Mouse (Mus musculus) liver, embryonic 14.5 days (tissue): ENCODE data around the gene Asic5. TPM values are rescaled to one million over a fixed set of nuclear protein-coding genes. Genes with fewer than 3 reads are reported as not detected.

Source experiments
- ATAC-seq: fragments of 200-750 bp; cut with Nextera tagmentation; 2 replicates; pipeline ENCODE4 v1.8.0; 2017; ENCODE audit warnings: moderate number of reproducible peaks, mild to moderate bottlenecking, moderate library complexity; ENCODE audit not compliant: insufficient read depth
- DNase-seq, 3 experiments: peaks; one replicate each; pipeline ENCODE4 v3.0.0-alpha.2; 2012 to 2013; ENCODE audit warnings: low read depth in 3 of 3, low spot score in 3 of 3
- H3K27ac ChIP-seq: fragments of 300-500 bp; sonication (generic); 2 replicates; pipeline ENCODE4 v1.5.1; 2014; ENCODE audit warnings: moderate library complexity, mild to moderate bottlenecking, control low read depth, inconsistent platforms
- H3K27me3 ChIP-seq: fragments of 300-500 bp; sonication (generic); 2 replicates; pipeline ENCODE4 v1.6.1; 2014; ENCODE audit warnings: mild to moderate bottlenecking, low read length, moderate library complexity; ENCODE audit not compliant: control insufficient read depth, insufficient read depth
- H3K36me3 ChIP-seq: fragments of 300-500 bp; sonication (generic); replicated peaks from 2 replicates; pipeline ENCODE4 v1.6.1; 2014; ENCODE audit warnings: low read depth; ENCODE audit not compliant: control insufficient read depth, insufficient read depth
- H3K4me1 ChIP-seq, 2 experiments: fragments of 200-500 bp in 1 of 2; fragments of 300-500 bp in 1 of 2; sonication (generic) in 1 of 2; replicated peaks; 2 replicates each; pipeline ENCODE4 v1.6.1; 2012 to 2014; ENCODE audit warnings: antibody characterized with exemption in 1 of 2, inconsistent platforms in 1 of 2, low read length in 1 of 2; ENCODE audit not compliant: control insufficient read depth in 2 of 2, insufficient read depth in 2 of 2
- H3K4me2 ChIP-seq: fragments of 300-500 bp; sonication (generic); 2 replicates; pipeline ENCODE4 v1.6.1; 2014; ENCODE audit warnings: low read depth, mild to moderate bottlenecking, control low read depth, moderate library complexity
- H3K4me3 ChIP-seq, 2 experiments: fragments of 200-500 bp in 1 of 2; fragments of 300-500 bp in 1 of 2; sonication (generic) in 1 of 2; 2 replicates each; pipeline ENCODE4 v1.5.1; 2012 to 2014; ENCODE audit warnings: low read depth in 2 of 2, low read length in 2 of 2, mild to moderate bottlenecking in 2 of 2, control low read depth in 1 of 2, inconsistent platforms in 1 of 2, moderate library complexity in 1 of 2; ENCODE audit not compliant: insufficient read depth in 1 of 2
- H3K9ac ChIP-seq: fragments of 300-500 bp; sonication (generic); replicated peaks from 2 replicates; pipeline ENCODE4 v1.6.1; 2014; ENCODE audit warnings: mild to moderate bottlenecking, control low read depth, moderate library complexity
- H3K9me3 ChIP-seq: fragments of 300-500 bp; sonication (generic); 2 replicates; pipeline ENCODE4 v1.6.1; 2016; ENCODE audit warnings: low read length, mixed read lengths; ENCODE audit not compliant: control insufficient read depth
- CTCF ChIP-seq: IDR thresholded peaks from 2 replicates; pipeline ENCODE4 v1.5.1; 2016; ENCODE audit warnings: antibody characterized with exemption, low read depth, control low read depth
- EP300 ChIP-seq: IDR thresholded peaks from 2 replicates; pipeline ENCODE4 v1.6.1; 2016; ENCODE audit warnings: antibody characterized with exemption, low read depth
- WGBS: fragments of 180-500 bp; shearing (Covaris S2); extraction: QIAGEN DNeasy Blood & Tissue Kit; methylation state at CpG from one replicate; pipeline ENCODE4 v1.1.7; 2014; ENCODE audit not compliant: insufficient replicate concordance; 5-methylcytosine and 5-hydroxymethylcytosine counted together
- polyA plus RNA-seq, 2 experiments: library from polyadenylated mRNA; depleted of rRNA in 1 of 2; stranded (reverse) in 1 of 2; unstranded in 1 of 2; fragments of >200 nt; fragmentation: Nextera tagmentation in 1 of 2; extraction: Ambion mirVana in 1 of 2; gene quantifications; 2 replicates each; pipeline versions ENCODE4 v1.2.1 to v1.2.3; 2012 to 2014

Gene Asic5
- polyA plus RNA-seq, 2 experiments: not detected

DNA sequence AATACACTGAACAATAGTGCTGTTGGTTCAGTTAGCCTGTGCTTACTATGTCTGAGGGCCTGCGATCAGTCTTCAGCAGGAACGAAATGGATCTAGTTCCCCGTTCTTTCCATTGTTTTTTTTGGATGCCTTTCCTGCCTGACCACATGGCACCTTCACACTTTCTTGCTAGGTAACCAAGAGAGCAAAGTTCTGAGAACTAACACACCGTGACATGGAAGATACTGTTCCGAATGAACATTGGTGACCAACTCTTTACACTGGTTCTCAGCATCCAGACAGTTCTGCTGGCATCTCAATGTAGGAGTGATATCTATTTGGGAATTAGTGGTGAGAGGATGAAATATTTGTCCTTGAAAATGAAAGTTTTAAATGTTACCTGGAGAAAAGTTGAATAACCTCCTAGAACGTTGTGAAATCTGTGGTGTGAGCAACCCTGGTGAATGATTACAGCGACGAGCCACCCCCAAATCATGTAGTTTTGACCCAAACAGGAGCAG is 40.4 kb downstream of the Asic5 start:
- DNase-seq: no peak
- no peaks in the 10 kb centered on the region for H3K9me3 ChIP-seq
- no peaks in the 10 kb centered on the region for H3K4me1 ChIP-seq
- no peak overlapping the region for H3K27ac ChIP-seq
- no peak overlapping the region for H3K4me3 ChIP-seq
- no peak for TF ChIP-seq CTCF
- TF ChIP-seq EP300: no peak
- no peak overlapping the region for H3K4me2 ChIP-seq
- no peaks in the 10 kb centered on the region for H3K36me3 ChIP-seq
- ATAC-seq: no peak
- WGBS: 62% methylated on average over 8 of the region's 8 CpGs
- H3K9ac ChIP-seq: no peak overlapping the region
- no peaks in the 10 kb centered on the region for H3K27me3 ChIP-seq

DNA sequence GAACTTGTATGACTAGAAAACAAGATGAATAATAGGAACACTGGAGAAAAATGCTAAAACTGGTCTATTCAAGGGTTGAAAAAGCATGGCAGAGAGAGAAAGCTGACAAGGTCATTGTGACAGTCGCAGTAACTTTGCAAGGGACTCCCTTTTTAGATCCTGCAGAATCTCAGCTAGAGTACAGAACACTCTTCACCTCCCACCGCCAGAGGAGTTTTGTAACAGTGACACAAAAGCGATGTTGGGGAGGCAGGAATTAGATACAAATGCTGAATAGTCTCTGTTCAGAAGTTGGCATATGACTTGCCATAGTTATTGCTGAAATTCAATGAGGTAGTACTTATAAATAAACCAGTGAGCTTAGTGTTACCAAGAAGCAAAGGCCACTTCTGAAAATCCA is 41.0 kb downstream of the Asic5 start:
- ATAC-seq (no peak), DNase-seq (no peak)
- TF ChIP-seq CTCF (no peak), EP300 (no peak)
- no peaks in the 10 kb centered on the region for H3K27me3 ChIP-seq
- no peak overlapping the region for H3K9ac ChIP-seq
- WGBS: 56% methylated on average over 3 of the region's 3 CpGs
- no peaks in the 10 kb centered on the region for H3K36me3 ChIP-seq
- no peaks in the 10 kb centered on the region for H3K4me1 ChIP-seq
- no peak overlapping the region for H3K27ac ChIP-seq
- H3K9me3 ChIP-seq: no peaks in the 10 kb centered on the region
- no peak overlapping the region for H3K4me2 ChIP-seq
- no peak overlapping the region for H3K4me3 ChIP-seq

DNA sequence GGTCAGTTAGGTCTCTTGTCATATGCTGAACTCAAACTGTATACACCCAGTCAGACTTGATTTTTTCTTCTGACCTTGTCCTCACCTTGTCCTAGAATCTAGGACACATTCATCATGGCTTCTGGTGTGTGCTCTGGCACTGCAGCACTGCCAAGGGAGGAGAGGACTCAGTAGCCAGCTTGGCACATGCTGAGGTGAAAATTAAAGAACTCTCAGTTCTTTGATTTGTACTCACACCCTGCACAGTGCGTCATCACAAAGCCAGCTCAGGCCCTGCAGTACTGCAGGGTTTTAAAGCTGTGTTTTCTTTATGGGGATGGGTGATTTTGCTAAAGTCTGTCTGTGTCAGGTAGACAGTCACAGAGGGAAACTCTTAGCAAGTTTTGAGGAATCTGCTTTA is 45.2 kb downstream of the Asic5 start:
- Histone ChIP-seq H3K4me3 (no peak overlapping the region), H3K27me3 (no peaks in the 10 kb centered on the region), H3K36me3 (no peaks in the 10 kb centered on the region), H3K27ac (no peak overlapping the region), H3K4me2 (no peak overlapping the region), H3K9ac (no peak overlapping the region), H3K9me3 (no peaks in the 10 kb centered on the region), H3K4me1 (no peaks in the 10 kb centered on the region)
- TF ChIP-seq EP300 (no peak), CTCF (no peak)
- WGBS: 43% methylated on average over 1 of the region's 1 CpGs
- DNase-seq (no peak), ATAC-seq (no peak)

DNA sequence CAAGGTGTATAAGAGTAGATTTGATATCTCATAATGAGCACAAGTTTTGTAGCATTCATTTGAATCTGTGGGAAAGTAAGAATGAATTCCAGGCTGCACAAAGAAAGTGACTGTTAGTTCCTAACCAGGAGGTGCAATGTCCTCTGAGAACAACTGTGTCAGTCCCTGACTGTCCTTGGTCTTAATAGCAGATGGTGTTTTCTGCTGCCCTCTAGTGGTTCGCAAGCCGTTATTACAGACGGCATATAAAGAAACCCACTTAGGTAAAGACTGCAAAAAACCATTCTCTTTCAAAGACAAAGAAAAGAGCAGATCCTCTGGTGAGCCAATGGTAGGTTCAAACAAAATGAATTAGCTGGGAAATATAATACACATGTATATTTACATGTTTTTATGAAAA is 47.1 kb downstream of the Asic5 start:
- ATAC-seq: no peak
- H3K4me1 ChIP-seq: no peaks in the 10 kb centered on the region
- no peak overlapping the region for H3K4me3 ChIP-seq
- DNase-seq: peak in 2 of 3 experiments; percentile 9 to 13
- 0% methylated on average over 3 of the region's 3 CpGs for WGBS
- no peaks in the 10 kb centered on the region for H3K9me3 ChIP-seq
- no peaks in the 10 kb centered on the region for H3K36me3 ChIP-seq
- no peak overlapping the region for H3K9ac ChIP-seq
- H3K4me2 ChIP-seq: no peak overlapping the region
- TF ChIP-seq CTCF (peak; percentile 66), EP300 (no peak)
- H3K27ac ChIP-seq: no peak overlapping the region
- no peaks in the 10 kb centered on the region for H3K27me3 ChIP-seq

DNA sequence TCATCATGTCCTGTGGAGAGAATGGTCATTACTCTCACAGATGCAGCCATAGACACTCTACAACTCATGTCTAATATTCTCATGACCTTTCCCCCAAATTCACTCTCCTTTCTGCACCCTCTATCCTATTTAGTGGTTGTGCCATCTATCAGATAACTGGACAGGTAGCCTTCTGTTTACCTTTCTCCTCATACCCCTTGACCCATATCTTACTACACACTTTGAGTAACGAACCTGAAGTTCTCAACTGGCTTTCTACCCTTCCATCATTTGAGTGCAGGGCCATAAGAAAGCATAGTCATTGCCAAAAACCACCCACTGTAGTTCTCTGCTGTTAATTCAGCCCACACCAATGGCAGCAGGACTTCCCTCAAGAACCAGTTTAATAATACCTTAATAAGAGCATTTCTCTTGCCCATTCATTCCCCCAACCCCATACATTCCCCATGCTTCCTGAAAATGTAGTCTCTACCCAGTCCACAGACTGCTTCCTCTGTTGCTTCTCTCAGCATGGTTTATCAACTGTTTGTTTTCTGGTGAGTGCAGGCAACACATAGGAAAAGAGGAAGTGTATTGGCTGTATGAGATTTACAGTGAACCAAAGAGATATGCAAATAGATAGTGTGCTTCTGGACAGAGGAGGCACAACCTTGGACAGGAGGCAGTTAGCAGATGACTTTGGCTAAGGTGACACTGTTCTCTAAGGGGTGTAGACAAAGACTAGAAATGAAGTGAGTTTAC is 48.1 kb downstream of the Asic5 start:
- no peak for ATAC-seq
- no peak overlapping the region for H3K9ac ChIP-seq
- TF ChIP-seq EP300: no peak
- H3K27me3 ChIP-seq: no peaks in the 10 kb centered on the region
- no peak overlapping the region for H3K4me2 ChIP-seq
- no peak overlapping the region for H3K4me3 ChIP-seq
- no peak overlapping the region for H3K27ac ChIP-seq
- 41% methylated on average over 1 of the region's 1 CpGs for WGBS
- H3K4me1 ChIP-seq: no peaks in the 10 kb centered on the region
- H3K9me3 ChIP-seq: no peaks in the 10 kb centered on the region
- no peak for DNase-seq
- no peaks in the 10 kb centered on the region for H3K36me3 ChIP-seq
